Mouse (Mus musculus): ENCODE results near the gene Ifit1.
"Not testable (repeated sequence)": the region's sequence is repeated elsewhere in the genome, so short reads cannot be mapped to it uniquely, and the experiment has no call there.

The Ifit1 gene

DNA sequence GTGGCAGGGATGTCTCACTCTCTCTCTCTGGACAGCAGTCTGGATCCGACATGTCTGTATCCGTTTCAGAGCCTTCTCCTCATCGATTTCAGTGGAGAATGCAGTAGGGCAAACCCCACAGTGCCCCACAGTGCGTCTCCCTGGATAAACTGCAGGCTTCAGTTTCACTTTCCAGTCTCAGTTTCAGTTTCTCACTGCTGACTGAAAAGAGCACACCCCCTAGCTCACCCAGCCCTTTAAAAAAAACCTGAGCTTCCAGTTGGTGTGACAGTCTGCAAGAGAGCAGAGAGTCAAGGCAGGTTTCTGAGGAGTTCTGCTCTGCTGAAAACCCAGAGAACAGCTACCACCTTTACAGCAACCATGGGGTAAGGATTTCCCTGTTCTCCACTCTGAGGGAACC lies at the start of gene Ifit1, which contains the start of gene Ifit1bl2:
Gene Ifit1, plus strand, starts transcription at position 249 of the 400 bp plus-strand sequence.
Gene Ifit1bl2, minus strand, starts transcription at position 121 of the 400 bp plus-strand sequence.
- DNase-seq (ENCODE audit: low read depth), result peak; percentile 84

DNA sequence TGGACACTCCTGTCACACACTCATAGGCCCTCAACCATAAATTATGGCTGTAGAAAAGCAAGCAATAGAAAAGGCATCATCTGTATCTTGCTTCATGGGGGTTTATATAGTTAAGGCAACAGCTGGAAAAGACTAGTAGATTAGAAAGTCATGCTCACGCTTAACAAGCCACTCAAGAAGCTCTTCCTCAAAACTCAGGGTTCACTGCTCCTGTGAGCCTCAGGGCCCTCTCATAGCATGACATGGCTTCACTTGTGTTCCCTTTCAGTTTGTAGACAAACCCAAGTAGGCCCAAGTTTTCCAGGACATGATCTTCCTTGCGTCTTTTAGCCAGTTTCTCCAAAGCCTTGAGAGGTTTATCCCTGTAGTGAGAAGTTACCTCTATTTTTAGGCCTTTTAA lies 47.2 kb upstream of the Ifit1 start:
- DNase-seq (ENCODE audit: low read depth), result no peak

DNA sequence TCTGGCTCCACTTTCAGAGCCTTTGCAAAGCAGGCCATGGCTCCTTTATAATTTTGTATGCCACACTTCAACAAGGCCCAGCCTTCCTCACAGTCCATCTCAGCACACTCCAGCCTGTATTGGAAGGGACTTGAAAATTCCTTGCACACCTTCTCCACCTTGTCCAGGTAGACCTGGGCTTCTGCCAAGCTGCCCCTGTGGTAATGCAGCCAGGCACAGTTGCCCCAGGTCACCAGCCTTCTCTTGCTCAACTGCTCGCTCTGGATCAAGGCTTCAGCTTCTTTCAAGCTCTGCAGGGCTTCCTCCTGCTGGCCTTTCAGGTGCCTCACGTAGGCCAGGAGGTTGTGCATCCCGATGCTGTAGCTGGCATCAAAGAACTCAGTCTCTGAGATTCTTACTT lies 46.1 kb upstream of the Ifit1 start:
- DNase-seq (ENCODE audit: low read depth), result not testable (repeated sequence)

DNA sequence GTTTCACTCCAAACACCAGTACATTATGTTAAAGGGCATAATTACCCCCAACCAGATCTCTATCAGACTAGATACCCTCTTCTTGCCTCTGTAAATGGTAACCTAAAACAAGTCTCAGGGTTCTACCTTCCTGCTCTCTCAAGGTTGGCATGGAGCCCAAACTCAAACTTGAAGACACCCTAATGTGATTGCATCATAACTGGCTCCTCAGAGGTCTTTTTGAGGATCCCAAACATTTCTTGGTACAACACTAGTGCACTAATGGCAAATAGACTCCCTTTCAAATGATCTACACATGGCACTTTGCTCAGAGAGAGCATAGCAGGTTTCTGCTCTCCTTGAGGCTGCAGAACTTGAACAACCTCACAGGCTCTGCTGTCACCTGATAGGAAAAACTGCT lies 43.9 kb upstream of the Ifit1 start:
- DNase-seq (ENCODE audit: low read depth), result peak; percentile 60

DNA sequence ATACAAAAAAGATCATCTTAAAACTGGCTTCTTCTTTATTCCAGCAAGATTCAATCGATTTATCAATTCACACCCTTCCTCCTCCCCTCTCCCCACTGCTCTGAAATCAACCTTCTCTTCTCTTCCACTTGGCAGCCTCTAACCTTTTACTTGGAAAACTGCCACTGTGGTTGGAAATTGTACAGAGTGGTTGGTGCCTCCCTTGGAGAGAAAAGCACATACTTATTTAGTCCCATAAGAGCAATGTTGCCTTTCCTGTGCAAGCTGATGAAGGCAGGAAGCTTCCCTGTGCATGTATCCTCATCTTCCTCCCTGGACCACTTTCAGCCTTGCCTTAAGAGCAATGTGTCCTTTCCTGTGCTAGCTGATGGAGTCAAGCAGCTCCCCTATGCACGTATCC lies 42.3 kb upstream of the Ifit1 start:
- peak; percentile 38 for DNase-seq (ENCODE audit: low read depth)

DNA sequence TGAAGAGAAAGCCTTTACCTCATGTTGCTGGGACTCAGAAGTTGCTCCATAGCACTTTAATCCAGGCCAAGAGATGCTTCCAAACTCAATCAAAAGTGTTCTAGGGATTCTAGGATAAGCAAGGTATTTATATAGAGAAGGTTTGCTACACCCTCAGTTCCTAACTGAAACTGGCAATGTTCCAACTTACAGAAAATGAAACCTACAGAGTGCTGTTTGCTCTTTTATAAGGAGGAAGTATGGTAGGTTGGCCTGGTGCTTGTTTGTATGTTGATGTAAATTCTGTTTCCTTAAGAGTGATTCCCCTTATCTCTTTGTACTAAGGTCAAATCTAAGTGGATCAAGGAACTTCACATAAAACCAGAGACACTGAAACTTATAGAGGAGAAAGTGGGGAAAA lies 41.4 kb upstream of the Ifit1 start:
- DNase-seq (ENCODE audit: low read depth), result peak; percentile 87

DNA sequence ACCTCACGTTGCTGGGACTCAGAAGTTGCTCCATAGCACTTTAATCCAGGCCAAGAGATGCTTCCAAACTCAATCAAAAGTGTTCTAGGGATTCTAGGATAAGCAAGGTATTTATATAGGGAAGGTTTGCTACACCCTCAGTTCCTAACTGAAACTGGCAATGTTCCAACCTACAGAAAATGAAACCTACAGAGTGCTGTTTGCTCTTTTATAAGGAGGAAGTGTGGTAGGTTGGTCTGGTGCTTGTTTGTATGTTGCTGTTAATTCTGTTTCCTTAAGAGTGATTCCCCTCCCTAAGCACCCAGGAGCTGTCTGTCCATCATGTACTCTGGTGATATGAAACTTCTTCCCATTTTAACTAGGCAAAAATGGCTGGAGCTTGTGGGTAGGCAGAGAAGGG lies 38.8 kb upstream of the Ifit1 start, which contains the start of gene Ifit1bl1:
Gene Ifit1bl1, minus strand, starts transcription at position 69 of the 400 bp plus-strand sequence.
- DNase-seq (ENCODE audit: low read depth), result peak; percentile 86

DNA sequence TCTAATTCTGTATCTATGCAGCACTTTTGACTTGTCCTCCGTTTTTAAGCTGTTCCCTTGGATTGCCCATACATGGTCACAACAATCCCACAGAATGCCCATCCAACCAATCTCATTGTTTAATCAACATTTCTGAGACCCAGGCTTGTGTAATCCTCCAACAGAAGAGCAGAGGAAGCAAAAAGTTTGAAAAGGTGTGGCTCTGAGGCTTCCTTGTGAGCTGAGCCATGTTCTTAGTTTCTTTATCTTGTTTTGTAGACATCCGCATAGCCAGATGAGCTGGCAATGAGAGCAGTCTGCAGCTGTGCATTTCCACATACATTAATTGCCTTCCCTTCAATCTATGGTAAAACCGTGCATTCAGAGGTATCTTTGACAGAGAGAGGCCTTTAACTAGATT lies 35.2 kb upstream of the Ifit1 start:
- peak; percentile 72 for DNase-seq (ENCODE audit: low read depth)

DNA sequence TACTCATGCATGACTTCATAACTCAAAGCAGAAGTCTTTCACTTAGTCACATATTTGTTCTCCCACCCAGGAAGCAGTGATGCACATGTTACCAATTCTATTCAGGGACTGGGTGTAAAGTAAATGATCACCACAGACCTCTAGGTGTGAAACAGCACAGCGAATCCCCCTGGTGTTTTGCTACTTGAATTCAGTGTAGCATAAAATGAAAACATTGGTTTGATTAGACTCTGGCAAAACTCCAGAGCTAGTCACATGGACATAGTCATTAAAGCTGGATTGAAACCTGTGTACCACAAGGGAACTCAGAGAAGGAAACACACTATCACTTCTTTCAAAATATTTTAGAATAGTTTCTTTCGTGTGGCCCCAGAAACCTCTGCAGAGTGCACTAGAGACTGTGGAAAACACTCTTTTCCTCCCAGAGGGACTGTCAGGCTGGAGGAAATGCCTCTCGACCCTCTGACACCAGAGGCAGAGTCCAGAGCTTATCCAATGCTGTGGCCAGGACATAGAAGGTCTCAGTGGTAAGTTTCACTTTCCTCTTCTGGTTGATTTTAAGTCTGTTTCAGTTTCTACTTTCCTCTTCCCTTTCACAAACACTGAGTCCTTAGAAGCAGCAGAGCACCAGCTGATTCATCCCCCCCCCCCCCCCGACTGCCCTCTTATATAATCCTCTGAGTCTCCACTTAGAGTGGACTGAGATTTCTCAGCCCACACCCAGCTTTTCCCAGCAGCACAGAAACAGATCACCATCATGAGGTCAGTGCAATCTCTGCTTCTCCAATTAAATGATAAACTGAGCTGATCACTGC lies 33.2 kb upstream of the Ifit1 start, which contains the start of gene Ifit3b:
Gene Ifit3b, plus strand, starts transcription at position 734 of the 815 bp plus-strand sequence.
- peak; percentile 57 for DNase-seq (ENCODE audit: low read depth)

DNA sequence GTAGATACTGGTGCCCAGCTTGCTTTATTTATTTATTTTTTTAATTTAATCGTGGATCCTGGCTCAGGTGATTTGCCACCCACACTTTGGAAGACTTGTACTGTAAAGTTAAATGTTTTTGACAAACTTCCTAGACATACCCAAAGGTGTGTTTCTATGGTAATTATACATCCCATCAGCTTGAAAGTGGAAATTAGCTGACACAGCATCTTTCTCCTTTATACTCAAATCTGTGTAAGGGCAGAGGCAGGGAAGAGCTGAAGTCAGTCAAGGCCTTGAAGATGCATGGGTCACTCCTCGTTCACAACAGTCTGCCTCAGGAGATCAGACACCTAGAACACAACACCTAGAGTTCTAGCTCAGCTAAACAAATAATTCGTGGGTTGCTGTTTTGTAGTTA lies 30.6 kb upstream of the Ifit1 start:
- not testable (repeated sequence) for DNase-seq (ENCODE audit: low read depth)

DNA sequence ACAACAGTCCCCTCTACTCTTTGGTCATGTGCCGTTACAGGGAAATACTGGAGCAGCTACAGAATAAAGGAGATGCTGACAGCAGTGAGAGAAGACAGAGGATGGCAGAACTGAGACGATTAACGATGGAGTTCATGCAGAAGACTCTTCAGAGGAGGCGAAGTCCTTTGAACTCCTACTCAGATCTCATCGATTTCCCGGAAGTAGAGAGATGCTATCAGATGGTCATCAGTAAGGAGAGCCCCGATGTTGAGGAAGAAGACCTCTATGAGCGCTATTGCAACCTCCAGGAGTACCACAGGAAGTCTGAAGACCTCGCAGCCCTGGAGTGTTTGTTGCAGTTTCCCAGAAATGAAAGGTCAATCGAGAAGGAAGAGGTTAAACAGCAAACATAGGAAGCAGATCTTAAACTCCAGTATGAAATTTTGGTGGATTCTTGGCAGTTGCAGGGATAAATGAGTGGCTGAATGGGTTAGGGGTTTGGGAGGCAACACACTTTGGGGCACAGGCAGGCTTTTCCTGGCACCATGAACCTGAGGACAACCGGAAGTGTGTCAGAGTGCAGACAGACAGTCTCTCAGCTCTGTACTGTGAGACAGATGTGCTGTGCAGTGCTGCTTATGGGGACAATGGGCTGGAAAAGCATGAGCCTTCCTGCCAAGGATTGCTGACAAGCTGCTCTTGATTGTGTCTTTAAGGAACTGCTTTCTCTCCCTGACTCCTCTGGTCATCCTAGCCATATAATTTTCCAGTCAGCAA lies 28.2 kb upstream of the Ifit1 start:
- DNase-seq (ENCODE audit: low read depth), result not testable (repeated sequence)

DNA sequence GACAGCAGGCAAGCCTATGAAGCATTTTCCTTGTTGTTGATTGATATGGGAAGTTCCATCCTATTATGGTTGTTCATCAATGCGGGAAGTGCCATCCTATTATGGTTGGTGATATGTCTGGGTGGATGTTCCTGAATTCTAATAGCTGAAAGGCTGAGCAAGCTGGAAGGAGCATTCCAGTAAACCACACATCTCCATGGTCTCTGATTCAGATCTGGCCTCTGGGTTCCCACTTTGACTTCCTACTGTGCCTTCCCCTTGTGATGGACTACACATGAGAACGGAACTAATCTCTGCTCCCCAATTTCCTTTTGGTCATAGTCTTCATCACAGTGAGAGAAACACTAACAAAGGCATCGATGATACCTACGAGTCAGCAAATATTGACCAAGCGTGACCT lies 19.8 kb upstream of the Ifit1 start:
- no peak for DNase-seq (ENCODE audit: low read depth)

DNA sequence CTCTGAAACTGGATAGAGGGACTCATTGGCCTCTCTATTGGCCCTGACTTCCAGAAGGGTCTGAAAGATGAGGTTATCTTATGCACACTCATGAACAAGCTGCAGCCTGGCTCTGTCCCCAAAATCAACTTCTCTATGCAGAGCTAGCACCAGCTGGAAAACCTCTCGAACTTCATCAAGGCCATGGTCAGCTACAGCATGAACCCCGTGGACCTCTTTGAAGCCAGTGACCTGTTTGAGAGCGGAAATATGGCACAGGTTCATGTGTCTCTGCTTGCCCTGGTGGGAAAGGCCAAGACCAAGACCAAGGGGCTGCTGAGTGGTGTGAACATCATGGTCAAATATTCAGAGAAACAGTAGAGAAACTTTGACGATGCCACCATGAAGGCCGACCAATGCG lies 16.9 kb upstream of the Ifit1 start:
- DNase-seq (ENCODE audit: low read depth), result no peak

DNA sequence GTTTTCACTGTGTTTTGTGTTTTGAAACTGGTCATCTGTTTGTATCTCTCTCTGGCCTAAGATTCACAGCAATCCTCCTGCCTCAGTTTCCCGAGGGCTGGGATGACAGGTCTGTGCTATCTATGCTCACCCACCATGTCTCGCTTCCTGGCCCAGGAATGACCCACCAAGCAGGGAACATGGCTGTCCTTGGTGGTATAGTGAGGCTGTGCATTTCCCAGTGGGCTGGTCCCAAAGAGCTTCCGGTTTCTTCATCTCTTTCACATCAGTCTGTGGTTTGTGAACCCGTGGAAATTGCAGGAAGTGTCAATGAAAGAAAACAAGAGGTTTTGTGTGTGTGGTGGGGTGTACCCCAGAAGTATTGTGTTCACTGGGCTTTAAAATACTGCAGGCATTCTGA lies 16.0 kb upstream of the Ifit1 start:
- no peak for DNase-seq (ENCODE audit: low read depth)

DNA sequence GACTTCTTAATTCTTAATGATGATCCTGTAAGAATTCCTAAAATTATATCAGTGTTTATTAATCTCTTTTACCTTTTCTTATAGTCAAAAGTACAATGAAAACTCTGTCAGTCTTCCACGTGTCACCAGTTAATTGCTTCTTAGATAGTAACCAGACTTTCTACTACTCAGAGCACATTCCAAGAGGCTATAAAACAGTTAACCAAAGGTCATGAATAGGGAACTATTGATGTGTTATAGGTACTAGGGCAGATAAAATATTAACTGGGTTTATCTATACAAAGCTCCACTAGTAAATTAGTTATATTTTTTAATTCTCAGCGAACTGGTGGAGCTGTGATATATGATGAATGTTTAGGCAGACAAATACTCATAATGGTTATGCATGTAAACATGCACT lies 13.2 kb upstream of the Ifit1 start:
- DNase-seq (ENCODE audit: low read depth), result no peak

DNA sequence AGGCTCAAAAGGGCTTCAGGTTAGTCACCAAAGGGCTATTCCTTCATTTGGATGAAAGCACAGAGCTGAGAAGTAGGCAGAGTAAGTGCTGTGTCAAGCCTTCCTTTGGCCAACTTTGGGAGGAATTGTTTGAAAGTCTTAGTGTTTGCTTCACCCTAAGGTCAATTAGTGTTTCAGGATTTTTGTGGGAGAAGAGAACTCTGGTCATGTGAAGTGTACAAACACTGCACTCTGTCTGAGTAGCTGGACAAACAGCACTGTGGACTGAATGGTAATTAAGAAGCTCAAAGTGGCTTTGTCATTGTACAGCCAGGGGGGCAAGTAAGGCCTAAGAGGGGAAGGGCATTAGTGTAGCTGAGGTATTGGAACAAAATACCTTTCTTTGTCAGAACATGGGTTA lies 9.2 kb upstream of the Ifit1 start:
- DNase-seq (ENCODE audit: low read depth), result no peak

DNA sequence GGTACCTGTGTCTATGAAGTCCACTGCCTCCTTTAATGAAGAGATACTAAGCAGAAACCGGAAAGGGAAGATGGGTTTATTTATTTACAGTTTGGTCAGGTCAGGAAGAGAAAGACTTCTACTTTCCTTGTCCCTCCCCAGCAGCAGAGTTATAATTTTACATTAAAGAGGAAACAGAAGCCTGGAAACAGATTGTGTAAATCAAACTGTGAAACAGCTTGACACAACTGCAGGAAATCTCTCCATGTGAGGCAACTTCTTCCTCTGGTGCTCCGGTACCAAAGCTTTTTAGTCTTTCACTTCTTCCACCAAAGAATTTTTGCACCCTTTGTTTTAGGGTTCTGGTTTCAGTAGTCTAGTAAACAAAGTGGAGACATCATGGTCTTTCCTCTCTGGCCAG lies 7.2 kb upstream of the Ifit1 start:
- no peak for DNase-seq (ENCODE audit: low read depth)

DNA sequence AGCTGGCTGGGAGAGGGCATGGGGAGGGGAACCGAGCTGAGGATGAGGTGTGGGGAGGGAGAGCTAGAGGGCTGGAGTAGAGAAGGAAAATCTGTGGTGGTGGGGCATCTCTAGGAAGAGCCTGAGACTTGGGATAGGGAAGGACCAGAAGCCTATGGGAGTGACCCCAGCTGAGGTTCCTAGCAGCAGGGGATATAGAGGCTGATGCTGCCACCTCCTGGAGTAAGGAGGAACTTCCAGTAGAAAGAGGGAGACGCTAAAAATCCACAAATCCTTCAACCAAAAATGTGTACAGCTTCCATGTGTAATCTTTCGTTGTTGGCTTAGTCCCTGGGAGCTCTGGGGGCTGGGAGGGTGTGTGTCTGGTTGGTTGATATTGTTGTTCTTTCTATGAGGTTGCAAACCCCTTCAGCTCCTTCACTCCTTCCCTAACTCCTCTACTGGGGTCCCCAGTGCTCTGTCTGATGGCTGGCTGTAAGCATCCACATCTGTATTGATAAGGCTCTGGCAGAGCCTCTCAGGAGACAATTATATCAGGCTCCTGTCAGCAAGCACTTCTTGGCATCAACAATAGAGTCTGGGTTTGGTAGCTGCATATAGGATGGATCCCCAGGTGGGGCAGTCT lies 3.6 kb upstream of the Ifit1 start:
- DNase-seq (ENCODE audit: low read depth), result peak; percentile 82

DNA sequence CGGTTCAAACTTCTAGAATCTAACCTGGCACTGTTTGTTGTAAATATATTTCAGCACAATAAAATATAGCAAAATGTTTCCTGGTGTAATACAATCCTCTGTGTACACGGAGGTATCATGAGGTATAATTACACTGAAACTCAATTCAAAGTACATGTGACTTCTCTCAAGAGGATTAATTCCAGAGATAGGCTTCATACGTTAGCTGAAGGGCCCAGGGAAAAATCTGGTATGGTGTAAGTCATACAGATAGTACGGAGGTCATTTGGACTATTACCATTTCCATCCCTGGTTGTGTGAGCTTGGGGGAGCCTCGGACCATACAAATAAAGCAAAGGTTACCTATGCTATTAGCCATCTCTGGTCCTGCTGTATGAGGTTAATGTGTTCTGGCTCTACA lies 1.9 kb downstream of the Ifit1 start:
- DNase-seq (ENCODE audit: low read depth), result no peak

DNA sequence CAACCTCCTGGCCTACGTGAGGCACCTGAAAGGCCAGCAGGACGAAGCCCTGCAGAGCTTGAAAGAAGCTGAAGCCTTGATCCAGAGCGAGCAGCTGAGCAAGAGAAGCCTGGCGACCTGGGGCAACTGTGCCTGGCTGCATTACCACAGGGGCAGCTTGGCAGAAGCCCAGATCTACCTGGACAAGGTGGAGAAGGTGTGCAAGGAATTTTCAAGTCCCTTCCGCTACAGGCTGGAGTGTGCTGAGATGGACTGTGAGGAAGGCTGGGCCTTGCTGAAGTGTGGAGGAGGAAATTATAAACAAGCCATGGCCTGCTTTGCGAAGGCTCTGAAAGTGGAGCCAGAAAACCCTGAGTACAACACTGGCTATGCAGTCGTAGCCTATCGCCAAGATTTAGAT lies 7.0 kb downstream of the Ifit1 start:
- DNase-seq (ENCODE audit: low read depth), result not testable (repeated sequence)

DNA sequence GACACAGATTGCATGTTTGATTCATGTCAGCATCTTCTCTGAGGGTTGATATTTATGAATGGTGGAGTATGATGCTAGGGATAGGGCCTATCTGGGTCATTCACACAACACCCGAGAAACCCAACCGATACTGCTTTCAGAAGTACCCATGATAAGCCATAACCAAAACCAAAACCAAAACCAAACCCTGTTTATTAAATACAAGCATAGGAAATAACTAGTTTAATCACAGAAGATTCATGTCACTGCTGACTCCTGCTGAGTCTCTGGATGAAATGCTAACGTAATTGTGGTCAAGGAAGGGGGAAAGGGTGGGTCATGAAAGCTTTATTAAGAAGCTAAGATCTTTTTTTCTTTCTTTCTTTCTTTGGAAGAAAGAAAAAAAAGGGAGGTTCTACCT lies 9.6 kb downstream of the Ifit1 start:
- no peak for DNase-seq (ENCODE audit: low read depth)

DNA sequence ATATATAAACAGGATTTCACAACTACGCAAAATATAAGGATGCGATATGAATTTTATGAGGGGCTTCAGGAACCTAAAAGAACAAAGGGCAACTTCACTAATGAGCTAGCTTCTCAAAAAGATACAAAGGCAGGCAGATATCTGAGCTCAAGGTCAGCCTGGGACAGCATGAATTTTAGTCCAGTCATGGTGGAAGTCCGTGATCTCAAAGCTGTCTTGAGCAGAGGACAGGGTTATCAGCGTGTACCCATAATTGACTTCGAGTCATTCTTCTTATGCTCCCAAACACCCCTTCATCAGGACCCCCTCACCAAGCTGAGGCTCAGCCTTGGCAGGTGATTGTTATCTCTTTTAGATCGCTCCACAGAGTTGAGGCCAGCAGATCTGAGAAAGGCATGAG lies 10.3 kb downstream of the Ifit1 start:
- no peak for DNase-seq (ENCODE audit: low read depth)

Data from naive thymus-derived CD4-positive, alpha-beta T cell, adult 2 months (primary cell).